ENCODE assay signal across 17 mouse cellular contexts in the genomic region with DNA sequence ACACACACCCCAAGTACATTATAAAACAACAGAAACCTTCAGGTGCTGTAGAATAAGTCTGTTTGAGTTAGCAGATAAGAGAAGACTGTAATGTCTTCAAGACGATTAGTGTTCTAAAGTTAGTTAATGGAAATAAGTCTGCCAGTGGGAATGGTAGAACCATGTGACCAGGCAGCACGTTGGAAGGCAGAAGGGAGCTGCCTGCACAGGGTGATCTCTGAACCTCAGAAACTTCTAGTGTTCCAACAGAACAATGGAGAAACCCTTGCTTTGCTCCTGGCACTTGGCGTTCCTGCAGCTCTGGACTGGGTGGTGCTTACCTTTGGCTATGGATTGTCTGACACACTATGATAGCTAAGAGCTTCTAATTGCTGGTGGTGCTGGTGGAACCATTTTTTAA.
"Had no signal": no experiment of that assay in that cellular context is flagged by ENCODE, and none has a peak within 500 bp of the region (broad histone marks: within the 10 kb centered on the region; RNA-seq: fewer than 3 reads in every experiment).

No protein-coding gene starts in this region.

- ATAC-seq: hindbrain, embryonic 16.5 days; liver, postnatal 0 days; lung, postnatal 0 days had no signal

- H3K27ac ChIP-seq: left cerebral cortex, adult 2 months; limb, embryonic 12.5 days; limb, embryonic 15.5 days; liver, embryonic 14.5 days; macrophage; midbrain, embryonic 12.5 days; neural tube, embryonic 13.5 days had no signal

- DNase-seq: kidney, postnatal 14 days; layer of hippocampus, postnatal 36 days; liver, postnatal 0 days; lung, embryonic 14.5 days; thymus, adult 2 months; thymus, postnatal 14 days; thymus, postnatal 4 days had no signal

- H3K4me3 ChIP-seq: left cerebral cortex, adult 2 months; limb, embryonic 12.5 days; limb, embryonic 15.5 days; midbrain, embryonic 12.5 days; neural tube, embryonic 13.5 days had no signal

- H3K4me2 ChIP-seq: limb, embryonic 12.5 days; limb, embryonic 15.5 days; liver, embryonic 11.5 days; lung, embryonic 14.5 days; midbrain, embryonic 12.5 days; neural tube, embryonic 13.5 days had no signal

- H3K36me3 ChIP-seq: limb, embryonic 12.5 days; limb, embryonic 15.5 days; midbrain, embryonic 12.5 days; neural tube, embryonic 13.5 days had no signal

- H3K9ac ChIP-seq: limb, embryonic 12.5 days; limb, embryonic 15.5 days; liver, embryonic 14.5 days; liver, postnatal 0 days; lung, embryonic 14.5 days; midbrain, embryonic 12.5 days; neural tube, embryonic 13.5 days had no signal

- H3K9me3 ChIP-seq: limb, embryonic 12.5 days; limb, embryonic 15.5 days; midbrain, embryonic 12.5 days; neural tube, embryonic 13.5 days had no signal

- H3K27me3 ChIP-seq: limb, embryonic 12.5 days; limb, embryonic 15.5 days; neural tube, embryonic 13.5 days had no signal

- H3K4me1 ChIP-seq: midbrain, embryonic 12.5 days had no signal
